Mouse (Mus musculus) liver, embryonic 16.5 days (tissue): ENCODE measurements around the gene Qars. TPM values are rescaled to one million over a fixed set of nuclear protein-coding genes. Genes with fewer than 3 reads are reported as not detected.
A peak's percentile ranks its signal among the peaks of the same experiment; 100 is the strongest.

Source experiments
- ATAC-seq: fragments of 200-750 bp; cut with Nextera tagmentation; 2 replicates; pipeline ENCODE4 v1.8.0; 2017; ENCODE audit warnings: low read depth, mild to moderate bottlenecking, moderate number of reproducible peaks, moderate library complexity
- H3K27ac ChIP-seq: fragments of 300-500 bp; sonication (generic); 2 replicates; pipeline ENCODE4 v1.5.1; 2014; ENCODE audit warnings: mild to moderate bottlenecking, low read length
- H3K27me3 ChIP-seq: fragments of 300-500 bp; sonication (generic); 2 replicates; pipeline ENCODE4 v1.6.1; 2014; ENCODE audit warnings: low read depth, low read length, mixed read lengths; ENCODE audit not compliant: control insufficient read depth, insufficient read depth
- H3K36me3 ChIP-seq: fragments of 300-500 bp; sonication (generic); 2 replicates; pipeline ENCODE4 v1.6.1; 2014; ENCODE audit warnings: mild to moderate bottlenecking; ENCODE audit not compliant: control insufficient read depth, insufficient read depth
- H3K4me1 ChIP-seq: fragments of 300-500 bp; sonication (generic); 2 replicates; pipeline ENCODE4 v1.6.1; 2014; ENCODE audit warnings: low read depth, low read length, mixed read lengths; ENCODE audit not compliant: control insufficient read depth
- H3K4me2 ChIP-seq: fragments of 300-500 bp; sonication (generic); 2 replicates; pipeline ENCODE4 v1.6.1; 2014; ENCODE audit warnings: low read depth, low read length, mixed read lengths
- H3K4me3 ChIP-seq: fragments of 300-500 bp; sonication (generic); 2 replicates; pipeline ENCODE4 v1.5.1; 2014; ENCODE audit warnings: low read depth, mild to moderate bottlenecking, low read length
- H3K9ac ChIP-seq: fragments of 300-500 bp; sonication (generic); 2 replicates; pipeline ENCODE4 v1.6.1; 2014; ENCODE audit warnings: low read depth, low read length
- H3K9me3 ChIP-seq: fragments of 300-500 bp; sonication (generic); replicated peaks from 2 replicates; pipeline ENCODE4 v1.6.1; 2016; ENCODE audit warnings: low read length; ENCODE audit not compliant: control insufficient read depth
- WGBS: fragments of 180-500 bp; shearing (Covaris S2); extraction: QIAGEN DNeasy Blood & Tissue Kit; methylation state at CpG from one replicate; pipeline ENCODE4 v1.1.7; 2014; ENCODE audit not compliant: insufficient replicate concordance; 5-methylcytosine and 5-hydroxymethylcytosine counted together
- polyA plus RNA-seq: library from polyadenylated mRNA; unstranded; fragments of >200 nt; fragmentation: Nextera tagmentation; extraction: Ambion mirVana; gene quantifications from 2 replicates; pipeline ENCODE4 v1.2.1, GENCODE M21; 2015

The Qars gene
- polyA plus RNA-seq = 47.0 and 51.4 TPM in 2 replicates

GRCm38 (mm10) chr9:108507619-108508434, at the start of gene Qars:
Gene Qars (plus strand): TSS chr9:108507706.
- Histone ChIP-seq H3K9ac (peak within 1 kb of the TSS; percentile 86), H3K27ac (peak within 1 kb of the TSS; percentile 89), H3K9me3 (no peaks in the 10 kb centered on the region), H3K27me3 (no peaks in the 10 kb centered on the region), H3K4me1 (peaks cover 14% of the 10 kb centered on the region), H3K36me3 (peaks cover 10% of the 10 kb centered on the region), H3K4me2 (peak within 1 kb of the TSS; percentile 91), H3K4me3 (peak within 1 kb of the TSS; percentile 89)
- ATAC-seq = peak; percentile 98
- WGBS = under 1% methylated on average over 37 of the region's 37 CpGs

- peak overlapping the region; percentile 85; the same call in 1 of the 2 replicates for H3K9ac ChIP-seq
- no peaks in the 10 kb centered on the region for H3K9me3 ChIP-seq
- peak overlapping the region; percentile 85 for H3K4me2 ChIP-seq
- H3K36me3 ChIP-seq = peaks cover 4% of the 10 kb centered on the region
- no peak for ATAC-seq
- WGBS = 86% methylated on average over 1 of the region's 1 CpGs
- peak overlapping the region; percentile 89 for H3K4me3 ChIP-seq
- no peaks in the 10 kb centered on the region for H3K27me3 ChIP-seq
- H3K27ac ChIP-seq = peak overlapping the region; percentile 88
- peaks cover 23% of the 10 kb centered on the region for H3K4me1 ChIP-seq
Observed at GRCm38 (mm10) chr9:108459939-108460318, 47.6 kb upstream of the Qars start.

DNA sequence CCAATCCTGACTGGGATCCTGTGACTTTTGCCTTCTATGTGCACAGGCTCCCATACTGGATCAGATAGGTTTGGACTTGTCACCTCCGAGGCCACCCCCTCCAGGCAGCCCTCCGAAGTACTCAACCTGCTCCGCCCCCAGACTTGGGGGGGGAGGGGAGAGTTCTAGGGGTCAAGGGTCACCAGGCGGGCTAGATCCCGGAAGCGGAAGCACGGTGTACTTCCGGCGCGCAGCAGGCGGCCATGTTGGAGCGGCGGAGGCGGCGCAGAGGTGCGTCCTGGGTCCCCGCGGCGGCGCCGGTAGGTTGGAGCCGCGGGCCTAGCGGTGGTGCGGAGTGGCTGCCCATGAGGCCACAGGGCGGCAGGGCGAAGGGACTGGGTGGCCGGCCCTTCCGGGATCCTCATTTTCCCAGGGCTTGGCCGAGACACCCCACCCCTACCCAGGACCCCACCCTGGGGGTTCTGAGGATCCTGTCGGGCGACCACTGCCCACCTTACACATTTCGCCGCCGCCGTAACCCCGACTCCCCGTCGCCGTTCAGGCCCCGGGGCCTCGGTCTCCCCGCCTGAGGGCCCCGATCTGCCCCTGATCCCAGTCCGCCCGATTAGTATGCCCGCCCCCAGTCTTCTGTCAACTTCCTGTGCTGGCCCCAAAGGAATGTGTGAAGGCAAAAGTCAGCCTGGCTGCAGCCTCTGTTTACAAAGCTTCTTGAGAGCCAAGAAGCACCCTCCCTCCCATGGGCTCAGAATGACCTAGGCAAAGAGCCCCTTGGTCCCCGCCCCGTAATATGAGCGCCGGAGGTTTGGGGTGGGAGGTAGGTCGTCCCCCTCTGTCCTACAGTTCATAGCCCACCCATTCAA, 47.0 kb upstream of the Qars start, which contains the start of gene Ccdc71:
TSS of gene Ccdc71 (plus strand) at position 209 of the 860 bp plus-strand sequence.
- peaks cover 23% of the 10 kb centered on the region for H3K4me1 ChIP-seq
- under 1% methylated on average over 52 of the region's 52 CpGs for WGBS

GRCm38 (mm10) chr9:108461181-108461631, 46.3 kb upstream of the Qars start, which contains the start of gene Klhdc8b:
Gene Klhdc8b (minus strand): TSS chr9:108461581.
- no peaks in the 10 kb centered on the region for H3K27me3 ChIP-seq
- peaks cover 20% of the 10 kb centered on the region for H3K4me1 ChIP-seq
- H3K27ac ChIP-seq = peak within 1 kb of the TSS; percentile 88
- no peak for ATAC-seq
- H3K9ac ChIP-seq = peak within 1 kb of the TSS; percentile 85
- peak within 1 kb of the TSS; percentile 85 for H3K4me2 ChIP-seq
- WGBS = 30% methylated on average over 11 of the region's 11 CpGs
- H3K4me3 ChIP-seq = peak within 1 kb of the TSS; percentile 89
- peaks cover 4% of the 10 kb centered on the region for H3K36me3 ChIP-seq
- no peaks in the 10 kb centered on the region for H3K9me3 ChIP-seq

More for the DNA sequence above, 47.0 kb upstream of the Qars start, which contains the start of gene Ccdc71:
- Histone ChIP-seq H3K4me2 (peak within 1 kb of the TSS; percentile 85), H3K36me3 (peaks cover 4% of the 10 kb centered on the region), H3K27me3 (no peaks in the 10 kb centered on the region), H3K9ac (peak within 1 kb of the TSS; percentile 85), H3K27ac (peak within 1 kb of the TSS; percentile 88), H3K9me3 (no peaks in the 10 kb centered on the region), H3K4me3 (peak within 1 kb of the TSS; percentile 89)
- ATAC-seq = peak; percentile 89

DNA sequence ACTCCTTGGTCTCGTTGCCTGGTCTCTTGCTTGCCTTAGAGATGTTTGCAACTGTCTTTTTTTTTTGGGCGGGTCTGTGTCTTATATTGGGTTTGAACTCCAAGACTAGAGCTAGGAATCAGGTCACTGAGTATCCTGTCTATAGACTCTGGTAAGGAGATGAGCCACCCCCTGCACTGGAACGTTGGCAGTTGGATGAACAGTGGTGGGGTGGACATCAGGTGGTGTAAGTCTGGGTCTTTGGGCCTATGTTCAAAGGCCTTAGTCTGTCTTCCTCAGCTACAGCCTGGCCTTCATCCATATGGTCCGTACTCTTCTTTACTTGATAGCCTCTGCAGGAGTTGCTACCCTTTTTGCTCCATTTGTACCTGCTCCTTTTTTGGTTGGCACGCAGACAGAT, 45.8 kb upstream of the Qars start:
- WGBS = 80% methylated on average over 5 of the region's 5 CpGs
- no peak overlapping the region for H3K27ac ChIP-seq
- no peak overlapping the region for H3K9ac ChIP-seq
- H3K4me1 ChIP-seq = peaks cover 17% of the 10 kb centered on the region
- no peaks in the 10 kb centered on the region for H3K27me3 ChIP-seq
- H3K4me2 ChIP-seq = peak overlapping the region; percentile 85
- no peaks in the 10 kb centered on the region for H3K9me3 ChIP-seq
- no peak for ATAC-seq
- H3K36me3 ChIP-seq = peaks cover 4% of the 10 kb centered on the region
- H3K4me3 ChIP-seq = peak overlapping the region; percentile 89

DNA sequence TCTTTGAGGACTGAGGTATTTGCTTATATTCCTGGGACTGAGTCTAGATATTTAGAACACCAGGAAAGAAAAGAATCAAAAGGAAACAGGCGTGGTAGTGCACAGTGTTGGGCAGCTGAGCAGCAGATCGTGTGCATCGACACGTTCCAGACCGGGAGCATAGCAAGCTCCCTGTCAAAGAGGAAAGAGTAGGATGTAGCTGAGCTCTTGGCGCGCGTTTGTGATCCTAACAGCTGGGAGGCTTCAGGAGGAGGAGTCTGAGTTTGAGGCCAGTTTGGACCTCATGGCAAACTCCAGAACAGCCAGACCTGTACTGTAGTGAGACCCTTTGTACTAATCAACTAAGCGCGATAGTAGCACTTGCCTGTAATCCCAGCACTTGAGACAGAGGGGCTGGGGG, 45.3 kb upstream of the Qars start:
- Histone ChIP-seq H3K9ac (no peak overlapping the region), H3K27ac (no peak overlapping the region), H3K36me3 (peaks cover 4% of the 10 kb centered on the region), H3K9me3 (no peaks in the 10 kb centered on the region), H3K4me1 (peaks cover 17% of the 10 kb centered on the region), H3K4me3 (no peak overlapping the region), H3K4me2 (no peak overlapping the region), H3K27me3 (no peaks in the 10 kb centered on the region)
- 78% methylated on average over 10 of the region's 10 CpGs for WGBS
- no peak for ATAC-seq

GRCm38 (mm10) chr9:108463713-108464112, 43.8 kb upstream of the Qars start:
- Histone ChIP-seq H3K4me3 (no peak overlapping the region), H3K36me3 (peaks cover 4% of the 10 kb centered on the region), H3K4me2 (no peak overlapping the region), H3K9ac (no peak overlapping the region), H3K4me1 (peaks cover 17% of the 10 kb centered on the region), H3K27me3 (no peaks in the 10 kb centered on the region), H3K27ac (no peak overlapping the region), H3K9me3 (no peaks in the 10 kb centered on the region)
- WGBS = 91% methylated on average over 9 of the region's 9 CpGs
- ATAC-seq = no peak

DNA sequence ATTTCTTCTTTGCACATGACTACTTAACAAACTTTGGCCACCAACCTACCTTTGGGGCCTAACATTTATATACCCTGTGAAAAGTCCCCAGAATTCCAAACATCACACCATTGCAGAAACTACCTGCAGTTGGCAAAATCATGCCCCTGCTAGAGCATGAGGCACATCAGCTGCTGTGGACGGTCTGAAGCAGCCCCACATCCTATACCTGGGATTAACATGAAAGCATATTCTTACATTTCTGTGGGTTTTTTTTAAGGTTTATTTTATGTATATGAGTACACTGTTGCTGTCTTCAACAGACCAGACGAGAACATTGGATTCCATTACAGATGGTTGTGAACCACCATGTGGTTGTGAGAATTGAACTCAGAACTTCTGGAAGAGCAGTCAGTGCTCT, 41.3 kb upstream of the Qars start:
- Histone ChIP-seq H3K4me3 (no peak overlapping the region), H3K9ac (no peak overlapping the region), H3K36me3 (peaks cover 4% of the 10 kb centered on the region), H3K27ac (no peak overlapping the region), H3K27me3 (no peaks in the 10 kb centered on the region), H3K9me3 (no peaks in the 10 kb centered on the region), H3K4me2 (no peak overlapping the region), H3K4me1 (peaks cover 10% of the 10 kb centered on the region)
- ATAC-seq = no peak
- WGBS = 62% methylated on average over 2 of the region's 2 CpGs
